Mouse (Mus musculus): ENCODE measurements at regions not wholly inside any gene's neighbourhood (a gene's known extent, or its start where the extent isn't known, plus 50 kb on each side); places are given as distances from the start of the nearest gene placed in this dataset.

- Histone ChIP-seq H3K4me2 (no peak overlapping the region), H3K9me3 (ENCODE audit: low read depth, low read length) (no peaks in the 10 kb centered on the region), H3K4me3 (ENCODE audit: low read depth, low read length) (no peak overlapping the region), H3K27ac (ENCODE audit: low read depth) (no peak overlapping the region), H3K4me1 (ENCODE audit: insufficient read depth) (no peaks in the 10 kb centered on the region), H3K27me3 (ENCODE audit: insufficient read depth, low read length) (no peaks in the 10 kb centered on the region), H3K9ac (no peak overlapping the region), H3K36me3 (ENCODE audit: insufficient read depth) (no peaks in the 10 kb centered on the region)
- TF ChIP-seq CTCF (IDR thresholded peaks at IDR 0.05; ENCODE audit: low read depth), result no peak
- 72% methylated on average over 9 of the region's 9 CpGs for WGBS
- DNase-seq (no peak), ATAC-seq (ENCODE audit: insufficient read depth) (no peak)
These were observed 72.0 kb upstream of the Eomes start for GRCm38 (mm10) chr9:118405926-118406518.

GRCm38 (mm10) chr9:118416032-118416431, 62.0 kb upstream of the Eomes start:
- H3K4me2 ChIP-seq, result no peak overlapping the region
- no peak for DNase-seq
- H3K4me1 ChIP-seq (ENCODE audit: insufficient read depth), result no peaks in the 10 kb centered on the region
- no peak for TF ChIP-seq CTCF (IDR thresholded peaks at IDR 0.05; ENCODE audit: low read depth)
- H3K36me3 ChIP-seq (ENCODE audit: insufficient read depth), result no peaks in the 10 kb centered on the region
- no peak overlapping the region for H3K9ac ChIP-seq
- no peaks in the 10 kb centered on the region for H3K9me3 ChIP-seq (ENCODE audit: low read depth, low read length)
- ATAC-seq (ENCODE audit: insufficient read depth), result no peak
- no peak overlapping the region for H3K4me3 ChIP-seq (ENCODE audit: low read depth, low read length)
- WGBS, result 54% methylated on average over 4 of the region's 4 CpGs
- H3K27ac ChIP-seq (ENCODE audit: low read depth), result no peak overlapping the region
- no peaks in the 10 kb centered on the region for H3K27me3 ChIP-seq (ENCODE audit: insufficient read depth, low read length)

- 77% methylated on average over 6 of the region's 6 CpGs for WGBS
These were observed 61.5 kb upstream of the Eomes start for GRCm38 (mm10) chr9:118416475-118416874.

GRCm38 (mm10) chr9:118424344-118424743, 53.7 kb upstream of the Eomes start:
- 72% methylated on average over 6 of the region's 6 CpGs for WGBS

More at GRCm38 (mm10) chr9:118416475-118416874, 61.5 kb upstream of the Eomes start:
- no peak for DNase-seq
- H3K9me3 ChIP-seq (ENCODE audit: low read depth, low read length), result no peaks in the 10 kb centered on the region
- H3K4me2 ChIP-seq, result no peak overlapping the region
- no peak overlapping the region for H3K9ac ChIP-seq
- no peaks in the 10 kb centered on the region for H3K36me3 ChIP-seq (ENCODE audit: insufficient read depth)
- no peak for ATAC-seq (ENCODE audit: insufficient read depth)
- H3K27ac ChIP-seq (ENCODE audit: low read depth), result no peak overlapping the region
- TF ChIP-seq CTCF (IDR thresholded peaks at IDR 0.05; ENCODE audit: low read depth), result no peak
- no peaks in the 10 kb centered on the region for H3K27me3 ChIP-seq (ENCODE audit: insufficient read depth, low read length)
- no peaks in the 10 kb centered on the region for H3K4me1 ChIP-seq (ENCODE audit: insufficient read depth)
- H3K4me3 ChIP-seq (ENCODE audit: low read depth, low read length), result no peak overlapping the region

More at GRCm38 (mm10) chr9:118424344-118424743, 53.7 kb upstream of the Eomes start:
- Histone ChIP-seq H3K27me3 (ENCODE audit: insufficient read depth, low read length) (no peaks in the 10 kb centered on the region), H3K9me3 (ENCODE audit: low read depth, low read length) (no peaks in the 10 kb centered on the region), H3K4me1 (ENCODE audit: insufficient read depth) (no peaks in the 10 kb centered on the region), H3K9ac (no peak overlapping the region), H3K4me3 (ENCODE audit: low read depth, low read length) (no peak overlapping the region), H3K4me2 (no peak overlapping the region), H3K27ac (ENCODE audit: low read depth) (no peak overlapping the region), H3K36me3 (ENCODE audit: insufficient read depth) (no peaks in the 10 kb centered on the region)
- ATAC-seq (ENCODE audit: insufficient read depth) (no peak), DNase-seq (no peak)
- no peak for TF ChIP-seq CTCF (IDR thresholded peaks at IDR 0.05; ENCODE audit: low read depth)

All from lung, embryonic 14.5 days (tissue).